Mouse (Mus musculus) midbrain, embryonic 16.5 days (tissue): ENCODE data around the gene A030003K21Rik. TPM values are rescaled to one million over a fixed set of nuclear protein-coding genes. Genes with fewer than 3 reads are reported as not detected.
"Not testable (repeated sequence)": the region's sequence is repeated elsewhere in the genome, so short reads cannot be mapped to it uniquely, and the experiment has no call there.

ENCODE experiments used
- ATAC-seq: fragments of 200-750 bp; cut with Nextera tagmentation; 2 replicates; pipeline ENCODE4 v1.8.0; 2017; ENCODE audit warnings: moderate TSS enrichment
- H3K27ac ChIP-seq: fragments of 300-500 bp; sonication (generic); 2 replicates; pipeline ENCODE4 v1.5.1; 2014; ENCODE audit warnings: mild to moderate bottlenecking, low read length, mixed read lengths
- H3K27me3 ChIP-seq: fragments of 300-500 bp; sonication (generic); 2 replicates; pipeline ENCODE4 v1.6.1; 2014; ENCODE audit warnings: low read depth, low read length, mixed read lengths; ENCODE audit not compliant: control insufficient read depth, insufficient read depth
- H3K36me3 ChIP-seq: fragments of 300-500 bp; sonication (generic); 2 replicates; pipeline ENCODE4 v1.6.1; 2014; ENCODE audit warnings: mild to moderate bottlenecking, low read length, moderate library complexity, mixed read lengths; ENCODE audit not compliant: control insufficient read depth, insufficient read depth
- H3K4me1 ChIP-seq: fragments of 300-500 bp; sonication (generic); 2 replicates; pipeline ENCODE4 v1.6.1; 2014; ENCODE audit warnings: mild to moderate bottlenecking, low read length, mixed read lengths; ENCODE audit not compliant: control insufficient read depth, insufficient read depth
- H3K4me2 ChIP-seq: fragments of 300-500 bp; sonication (generic); 2 replicates; pipeline ENCODE4 v1.6.1; 2014; ENCODE audit warnings: mild to moderate bottlenecking, low read length, mixed read lengths
- H3K4me3 ChIP-seq: fragments of 300-500 bp; sonication (generic); 2 replicates; pipeline ENCODE4 v1.5.1; 2014; ENCODE audit warnings: low read depth, mild to moderate bottlenecking, low read length, moderate library complexity, mixed read lengths
- H3K9ac ChIP-seq: fragments of 300-500 bp; sonication (generic); 2 replicates; pipeline ENCODE4 v1.6.1; 2014; ENCODE audit warnings: low read depth, low read length, mixed read lengths
- H3K9me3 ChIP-seq: fragments of 300-500 bp; sonication (generic); replicated peaks from 2 replicates; pipeline ENCODE4 v1.6.1; 2014; ENCODE audit warnings: mild to moderate bottlenecking, low read length, mixed read lengths; ENCODE audit not compliant: control insufficient read depth, poor library complexity, severe bottlenecking
- WGBS: fragments of 180-500 bp; shearing (Covaris S2); extraction: QIAGEN DNeasy Blood & Tissue Kit; methylation state at CpG from one replicate; pipeline ENCODE4 v1.1.7; 2014; 5-methylcytosine and 5-hydroxymethylcytosine counted together
- polyA plus RNA-seq: library from polyadenylated mRNA; unstranded; fragments of >200 nt; fragmentation: Nextera tagmentation; extraction: Ambion mirVana; gene quantifications from 2 replicates; pipeline ENCODE4 v1.2.1, GENCODE M21; 2015

A030003K21Rik gene
- polyA plus RNA-seq, 1 experiment from 2014 or later = not detected

DNA sequence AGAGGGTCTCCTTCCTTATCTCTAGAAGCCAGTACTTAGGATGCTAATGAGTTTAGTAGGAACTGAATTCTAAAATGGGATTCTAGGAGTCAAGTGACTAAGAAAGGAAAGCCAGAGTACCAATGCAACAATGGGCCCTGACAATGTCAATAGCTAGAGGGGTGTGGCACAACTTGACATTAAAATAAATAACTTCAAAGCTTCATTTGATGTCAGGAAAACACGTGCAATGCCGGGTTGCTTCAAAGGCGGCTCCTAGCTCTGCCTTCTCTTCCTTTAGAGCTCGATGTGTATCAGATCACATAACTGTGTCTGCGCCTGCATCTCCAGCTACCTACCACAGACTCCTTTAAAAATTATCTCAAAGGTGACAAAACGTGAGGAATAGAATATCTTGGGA is 30.7 kb upstream of the A030003K21Rik start:
- H3K9me3 ChIP-seq = no peaks in the 10 kb centered on the region
- 61% methylated on average over 6 of the region's 6 CpGs for WGBS
- no peak for ATAC-seq

DNA sequence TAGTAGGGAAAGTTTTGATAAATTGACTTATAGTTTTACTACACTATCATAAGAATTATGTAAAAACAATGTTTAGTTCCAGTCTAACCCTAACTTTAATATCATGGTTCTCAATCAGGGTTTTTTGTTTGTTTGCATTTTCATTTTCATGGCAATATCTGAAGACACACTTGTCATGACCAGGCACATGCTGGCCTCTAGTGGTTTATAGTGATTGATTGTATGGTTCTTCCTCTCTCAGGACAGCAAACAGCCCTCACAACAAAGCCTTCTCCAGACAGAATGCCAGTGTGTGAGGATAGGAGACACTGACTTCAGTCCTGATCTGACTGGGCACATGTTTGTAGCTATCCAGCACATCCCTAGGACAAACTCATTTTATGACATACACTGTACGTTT is 30.1 kb upstream of the A030003K21Rik start:
- ATAC-seq = no peak
- Histone ChIP-seq H3K4me3 (no peak overlapping the region), H3K36me3 (no peaks in the 10 kb centered on the region), H3K27me3 (no peaks in the 10 kb centered on the region), H3K4me1 (no peaks in the 10 kb centered on the region), H3K9me3 (no peaks in the 10 kb centered on the region), H3K27ac (no peak overlapping the region), H3K9ac (no peak overlapping the region), H3K4me2 (no peak overlapping the region)
- WGBS = 80% methylated on average over 1 of the region's 1 CpGs

More for the DNA sequence above, 30.7 kb upstream of the A030003K21Rik start:
- Histone ChIP-seq H3K27ac (no peak overlapping the region), H3K4me3 (no peak overlapping the region), H3K9ac (no peak overlapping the region), H3K36me3 (no peaks in the 10 kb centered on the region), H3K4me2 (no peak overlapping the region), H3K27me3 (no peaks in the 10 kb centered on the region), H3K4me1 (no peaks in the 10 kb centered on the region)

DNA sequence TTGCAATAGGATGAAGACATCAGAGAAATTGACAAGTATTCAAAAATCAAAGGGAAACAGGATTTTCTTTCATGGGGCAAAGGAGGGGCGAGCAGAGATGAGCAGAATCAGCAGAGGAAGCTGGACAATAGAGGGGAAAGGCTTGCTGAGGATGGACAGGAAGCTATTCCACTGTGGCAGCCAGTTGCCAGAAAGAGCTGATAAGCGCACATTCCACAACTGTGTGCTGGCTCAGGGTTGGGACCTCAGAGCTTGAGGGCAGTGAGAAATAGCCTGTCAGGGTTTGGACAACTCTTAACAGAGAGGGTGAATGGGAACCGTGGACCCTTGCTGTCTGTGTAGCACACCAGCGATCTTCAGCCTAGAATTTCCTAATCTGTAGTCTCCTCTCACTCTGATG is 28.9 kb upstream of the A030003K21Rik start:
- no peak overlapping the region for H3K27ac ChIP-seq
- no peaks in the 10 kb centered on the region for H3K9me3 ChIP-seq
- no peak overlapping the region for H3K4me2 ChIP-seq
- no peak overlapping the region for H3K4me3 ChIP-seq
- H3K4me1 ChIP-seq = no peaks in the 10 kb centered on the region
- no peak overlapping the region for H3K9ac ChIP-seq
- ATAC-seq = peak; percentile 58; the same call in 1 of the 2 replicates
- H3K27me3 ChIP-seq = no peaks in the 10 kb centered on the region
- 44% methylated on average over 4 of the region's 4 CpGs for WGBS
- no peaks in the 10 kb centered on the region for H3K36me3 ChIP-seq

DNA sequence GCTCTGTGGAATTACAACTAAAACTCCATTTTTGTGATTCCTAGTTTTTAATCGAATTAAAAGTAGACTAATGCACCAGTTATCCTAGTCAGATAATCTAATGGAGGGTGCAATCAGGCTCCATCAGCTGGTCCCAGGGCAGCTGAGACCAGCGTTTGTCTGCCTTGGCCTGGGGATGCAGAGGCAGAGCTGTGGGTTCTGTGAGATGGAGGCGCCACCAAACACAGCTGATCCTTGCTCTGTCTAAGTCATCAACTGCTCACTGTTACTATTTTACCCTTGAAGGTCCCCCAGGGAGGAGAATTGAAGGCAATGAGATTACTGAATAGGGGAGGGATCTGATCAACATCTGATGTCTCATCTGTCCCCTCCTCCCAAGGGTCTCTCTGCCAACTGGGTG is 23.2 kb upstream of the A030003K21Rik start:
- H3K4me1 ChIP-seq = no peaks in the 10 kb centered on the region
- 67% methylated on average over 3 of the region's 3 CpGs for WGBS
- H3K9ac ChIP-seq = no peak overlapping the region
- no peaks in the 10 kb centered on the region for H3K27me3 ChIP-seq
- H3K4me2 ChIP-seq = no peak overlapping the region
- no peak overlapping the region for H3K27ac ChIP-seq
- H3K9me3 ChIP-seq = no peaks in the 10 kb centered on the region
- no peak for ATAC-seq
- no peaks in the 10 kb centered on the region for H3K36me3 ChIP-seq
- H3K4me3 ChIP-seq = no peak overlapping the region

DNA sequence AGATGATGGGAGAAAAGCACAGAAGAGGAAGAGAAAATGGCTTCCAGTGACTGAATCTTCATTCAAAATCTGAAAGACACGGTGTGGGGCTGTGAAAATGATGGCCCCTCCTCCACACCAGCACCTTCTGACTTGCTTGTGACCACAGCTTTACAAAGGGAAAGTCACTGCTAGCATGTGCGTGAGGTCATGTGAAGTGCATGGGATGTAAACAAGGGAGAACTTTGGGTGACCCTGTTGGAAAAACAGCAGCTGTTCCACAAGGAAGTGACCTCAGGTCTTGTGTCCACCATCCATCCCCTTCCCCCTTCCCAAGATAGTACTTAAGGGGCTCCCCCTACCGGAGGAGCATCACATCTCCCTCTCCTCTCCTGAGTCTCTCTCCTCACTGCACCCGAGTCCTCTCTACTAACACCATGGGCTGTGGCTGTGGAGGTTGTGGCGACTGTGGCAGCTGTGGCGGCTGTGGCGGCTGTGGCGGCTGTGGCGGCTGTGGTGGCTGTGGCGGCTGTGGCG is 16.7 kb upstream of the A030003K21Rik start, which contains the start of gene Gm47955:
Gm47955 (plus strand) TSS at position 417 of the 516 bp plus-strand sequence.
- no peaks in the 10 kb centered on the region for H3K36me3 ChIP-seq
- 92% methylated on average over 11 of the region's 11 CpGs for WGBS
- no peak for ATAC-seq
- no peak within 1 kb of the TSS for H3K4me2 ChIP-seq
- no peaks in the 10 kb centered on the region for H3K27me3 ChIP-seq
- H3K4me1 ChIP-seq = no peaks in the 10 kb centered on the region
- no peak within 1 kb of the TSS for H3K27ac ChIP-seq
- no peak within 1 kb of the TSS for H3K9ac ChIP-seq
- H3K9me3 ChIP-seq = no peaks in the 10 kb centered on the region
- H3K4me3 ChIP-seq = no peak within 1 kb of the TSS

DNA sequence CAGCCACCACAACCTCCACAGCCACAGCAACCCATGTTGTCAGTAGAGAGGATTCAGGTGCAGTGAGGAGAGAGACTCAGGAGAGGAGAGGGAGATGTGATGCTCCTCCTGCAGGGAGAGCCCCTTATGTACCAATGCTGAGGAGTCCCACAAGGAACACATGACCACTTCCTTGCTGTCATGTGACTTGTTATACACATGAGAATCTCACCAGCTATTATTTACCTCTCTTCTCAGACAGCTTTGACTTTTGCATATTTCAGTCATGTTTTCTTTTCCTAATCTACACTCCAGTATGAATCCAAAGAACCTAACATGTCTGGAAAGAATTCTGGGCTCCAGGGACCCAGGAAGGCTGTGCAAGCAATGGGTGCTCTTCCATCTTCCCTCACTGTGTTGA is 12.7 kb upstream of the A030003K21Rik start, which contains the start of gene Gm7544:
Gm7544 (minus strand) TSS at position 101 of the 400 bp plus-strand sequence.
- not testable (repeated sequence) for ATAC-seq, H3K4me2 ChIP-seq, H3K9ac ChIP-seq, H3K9me3 ChIP-seq, H3K27me3 ChIP-seq, H3K36me3 ChIP-seq, H3K27ac ChIP-seq, H3K4me1 ChIP-seq, H3K4me3 ChIP-seq

DNA sequence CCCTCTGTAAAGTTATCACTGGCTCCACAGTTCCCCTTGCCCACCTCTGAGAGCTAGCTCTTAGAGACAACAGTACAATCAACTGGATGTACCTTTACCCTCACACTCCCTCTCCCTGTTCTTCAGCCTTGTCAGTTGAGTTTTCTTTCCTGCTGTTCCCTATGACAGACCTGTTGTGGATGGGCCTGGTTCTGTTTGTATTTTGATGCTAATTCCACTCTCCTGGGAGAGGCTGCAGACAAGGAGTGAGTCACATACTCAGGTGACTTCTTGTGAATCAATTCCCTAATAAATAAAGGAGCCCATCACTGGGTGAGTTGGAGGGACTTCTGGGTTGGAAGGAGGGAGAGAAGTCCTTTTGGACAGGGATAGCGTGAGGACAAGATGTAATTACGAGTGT is 5.4 kb upstream of the A030003K21Rik start:
- Histone ChIP-seq H3K9me3 (no peaks in the 10 kb centered on the region), H3K4me3 (no peak overlapping the region), H3K9ac (no peak overlapping the region), H3K27ac (no peak overlapping the region), H3K4me1 (no peaks in the 10 kb centered on the region), H3K4me2 (no peak overlapping the region), H3K27me3 (no peaks in the 10 kb centered on the region), H3K36me3 (no peaks in the 10 kb centered on the region)
- WGBS = 89% methylated on average over 2 of the region's 2 CpGs
- no peak for ATAC-seq

DNA sequence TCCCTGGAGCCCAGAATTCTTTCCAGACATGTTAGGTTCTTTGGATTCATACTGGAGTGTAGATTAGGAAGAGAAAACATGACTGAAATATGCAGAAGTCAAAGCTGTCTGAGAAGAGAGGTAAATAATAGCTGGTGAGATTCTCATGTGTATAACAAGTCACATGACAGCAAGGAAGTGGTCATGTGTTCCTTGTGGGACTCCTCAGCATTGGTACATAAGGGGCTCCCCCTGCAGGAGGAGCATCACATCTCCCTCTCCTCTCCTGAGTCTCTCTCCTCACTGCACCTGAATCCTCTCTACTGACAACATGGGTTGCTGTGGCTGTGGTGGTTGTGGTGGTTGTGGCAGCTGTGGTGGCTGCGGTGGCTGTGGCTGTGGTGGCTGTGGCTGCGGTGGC is 2.8 kb upstream of the A030003K21Rik start:
- 94% methylated on average over 2 of the region's 2 CpGs for WGBS
- not testable (repeated sequence) for H3K4me2 ChIP-seq, H3K4me3 ChIP-seq, H3K36me3 ChIP-seq, H3K4me1 ChIP-seq, H3K9me3 ChIP-seq, H3K27ac ChIP-seq, ATAC-seq, H3K9ac ChIP-seq, H3K27me3 ChIP-seq

DNA sequence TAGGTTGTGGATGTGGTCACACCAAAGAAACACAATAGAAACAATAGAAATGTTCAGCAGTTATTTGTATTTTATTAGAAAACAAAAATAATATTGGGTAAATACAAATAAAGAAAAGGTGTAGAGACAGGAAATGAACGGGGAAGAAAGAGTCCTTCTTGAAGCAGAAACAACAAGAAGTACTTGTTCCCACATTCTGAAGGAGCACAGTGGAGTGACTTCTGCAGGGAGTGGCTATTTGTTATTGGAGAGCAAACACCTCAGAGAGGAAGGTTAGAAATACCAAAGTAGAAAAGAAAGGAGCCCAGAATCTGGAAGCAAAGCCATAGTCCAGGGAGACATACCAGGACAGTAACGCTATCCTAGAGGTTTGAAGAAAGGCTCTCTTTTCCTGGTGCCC is 683 bp downstream of the A030003K21Rik start:
- H3K9ac ChIP-seq, H3K4me1 ChIP-seq, H3K27me3 ChIP-seq, ATAC-seq, H3K27ac ChIP-seq, H3K9me3 ChIP-seq, H3K36me3 ChIP-seq, H3K4me2 ChIP-seq, H3K4me3 ChIP-seq: not testable (repeated sequence)
- 80% methylated on average over 1 of the region's 2 CpGs for WGBS
